Mouse (Mus musculus) ES-CJ7 (cell line): ENCODE measurements around the gene Clec12b.

Experiments used
- DNase-seq: peaks from one replicate; pipeline ENCODE4 v3.0.0; 2011; ENCODE audit warnings: low read depth, low spot score

Gene Clec12b

GRCm38 (mm10) chr6:129385774-129386173 lies at the start of gene Clec12b:
Clec12b (minus strand) TSS chr6:129385874.
- no peak for DNase-seq

DNA sequence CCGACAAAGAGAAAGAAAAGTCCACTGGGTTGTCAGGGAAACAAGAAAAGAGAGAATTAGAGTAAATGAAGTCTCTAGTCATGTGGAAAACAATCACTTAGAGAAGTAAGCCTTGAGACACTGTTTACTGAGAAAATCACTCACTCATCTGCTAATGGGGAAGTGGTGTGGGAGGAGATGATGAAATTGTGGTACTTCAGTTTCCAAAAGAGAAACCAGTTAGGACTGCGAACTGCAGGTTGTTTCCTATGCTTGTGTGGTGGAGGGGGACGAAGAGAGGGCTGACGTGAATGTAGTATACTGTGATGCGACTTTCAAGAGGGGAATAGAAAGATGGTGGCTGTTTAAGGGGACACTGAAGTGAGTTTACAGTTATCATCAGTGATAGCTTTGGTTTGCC lies 48.6 kb upstream of the Clec12b start:
- no peak for DNase-seq

- DNase-seq, result no peak
Measured at GRCm38 (mm10) chr6:129427281-129427680, 41.6 kb upstream of the Clec12b start.

GRCm38 (mm10) chr6:129425812-129426211 lies 40.1 kb upstream of the Clec12b start:
- DNase-seq, result no peak

DNA sequence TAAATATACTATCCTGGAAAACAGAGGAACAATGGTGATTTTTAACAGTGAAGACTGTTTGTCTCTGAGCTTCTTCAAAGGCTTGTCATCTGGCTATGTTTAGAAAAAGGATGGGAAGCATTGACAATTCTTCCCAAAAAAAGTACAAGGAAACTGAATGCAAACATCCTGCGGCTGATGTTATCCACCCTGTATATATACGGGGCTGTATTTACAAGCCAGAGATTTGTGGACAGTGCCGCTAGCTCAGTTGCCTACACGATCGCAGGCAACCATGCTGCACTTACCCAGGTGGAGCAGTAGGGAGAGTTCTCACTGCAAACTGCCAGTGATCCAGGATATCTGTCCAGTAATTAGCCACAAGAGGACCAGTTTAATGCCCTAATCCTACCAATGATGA lies 39.5 kb upstream of the Clec12b start:
- DNase-seq, result no peak

DNA sequence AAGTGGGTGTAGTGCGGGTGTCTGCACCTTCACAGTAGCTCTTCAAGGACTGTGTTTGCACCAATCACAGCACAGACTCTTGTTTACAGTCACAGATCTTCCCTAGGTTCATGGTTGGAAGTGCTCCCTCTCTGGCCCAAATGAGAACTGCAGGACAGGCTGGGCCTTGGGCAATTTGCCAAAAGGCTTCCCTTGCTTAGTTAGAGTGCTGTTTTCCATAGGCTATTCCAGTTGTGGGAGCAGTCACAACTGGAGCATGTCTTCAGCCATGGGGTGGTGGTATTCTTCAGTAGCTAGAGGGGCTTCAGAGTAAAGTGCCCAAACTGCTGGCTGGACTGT lies 38.0 kb upstream of the Clec12b start:
- peak; percentile 78 for DNase-seq

DNA sequence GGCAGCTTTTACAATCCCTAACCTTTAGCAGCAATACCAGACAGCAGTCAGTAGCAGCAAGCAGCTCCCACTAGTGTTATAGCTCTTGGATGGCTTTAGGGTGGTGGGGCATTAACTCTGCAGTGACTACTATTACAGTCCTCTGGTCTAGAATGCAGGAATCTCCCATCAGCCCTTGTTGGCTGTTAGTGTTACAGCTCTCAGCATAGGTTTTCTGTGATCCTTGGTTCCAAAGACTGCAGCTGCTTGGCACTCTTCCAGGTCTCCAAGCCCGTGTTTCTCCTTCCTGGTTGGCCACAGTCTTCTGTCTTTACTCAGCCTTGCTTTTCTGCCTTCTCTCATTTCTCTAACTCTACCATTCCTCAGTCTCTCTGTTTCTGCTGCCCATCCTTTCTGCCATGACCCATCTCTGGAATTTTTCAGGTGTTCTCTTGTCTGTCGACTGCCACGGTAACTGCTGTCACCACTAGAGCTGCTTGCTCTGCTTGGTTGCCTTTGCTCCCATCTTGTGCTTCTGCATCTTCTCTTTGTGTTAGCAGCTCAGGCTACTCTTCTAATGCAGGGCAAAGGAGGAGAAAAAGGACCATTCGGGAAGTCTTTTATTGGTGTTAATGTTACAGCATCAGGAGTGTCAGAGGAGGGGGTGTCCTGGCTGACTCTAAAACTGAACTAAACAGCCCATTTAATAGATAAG lies 37.5 kb upstream of the Clec12b start:
- DNase-seq, result no peak

GRCm38 (mm10) chr6:129422311-129422710 lies 36.6 kb upstream of the Clec12b start:
- no peak for DNase-seq

DNA sequence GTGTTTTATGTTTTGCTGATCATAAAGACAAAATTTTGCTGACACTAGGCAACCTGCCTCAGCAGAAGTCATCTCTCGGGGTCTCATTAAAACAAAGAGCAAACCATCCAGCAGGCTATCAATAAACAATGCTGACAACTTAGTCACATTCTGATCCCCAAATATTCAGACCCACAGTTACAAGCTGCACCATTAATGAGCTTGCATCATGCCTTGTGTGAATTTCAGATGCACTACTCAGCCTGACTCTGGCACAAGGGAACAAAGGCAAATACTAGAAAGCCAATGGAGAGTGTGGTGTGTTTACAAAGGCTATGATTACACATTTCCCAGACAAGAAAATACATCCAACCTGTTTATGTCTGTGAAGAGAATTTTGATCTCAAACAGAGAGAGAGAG lies 28.5 kb upstream of the Clec12b start:
- DNase-seq, result no peak

DNA sequence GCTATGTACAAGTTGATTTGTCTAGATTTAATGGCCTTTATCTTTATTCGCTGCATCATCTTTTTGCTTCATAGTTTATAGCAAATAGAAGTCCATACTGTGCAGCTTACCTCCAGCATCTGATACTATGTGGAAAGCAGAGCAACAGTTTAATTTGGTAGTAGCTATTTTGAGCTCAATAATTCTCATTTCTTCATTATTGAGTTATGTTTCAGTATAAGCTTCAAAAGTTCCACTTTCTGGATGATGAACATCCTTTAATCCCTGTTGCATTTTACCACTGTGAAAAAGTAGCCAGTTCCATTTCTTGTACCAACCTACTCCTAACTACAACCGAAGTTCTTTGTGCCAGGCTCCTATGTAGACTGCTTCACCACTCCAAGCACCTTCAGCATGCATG lies 22.9 kb upstream of the Clec12b start, which contains the start of gene Clec9a:
TSS of gene Clec9a (plus strand) at position 301 of the 400 bp plus-strand sequence.
- DNase-seq, result no peak

- DNase-seq, result no peak
Measured at GRCm38 (mm10) chr6:129407324-129407723, 21.6 kb upstream of the Clec12b start.

DNA sequence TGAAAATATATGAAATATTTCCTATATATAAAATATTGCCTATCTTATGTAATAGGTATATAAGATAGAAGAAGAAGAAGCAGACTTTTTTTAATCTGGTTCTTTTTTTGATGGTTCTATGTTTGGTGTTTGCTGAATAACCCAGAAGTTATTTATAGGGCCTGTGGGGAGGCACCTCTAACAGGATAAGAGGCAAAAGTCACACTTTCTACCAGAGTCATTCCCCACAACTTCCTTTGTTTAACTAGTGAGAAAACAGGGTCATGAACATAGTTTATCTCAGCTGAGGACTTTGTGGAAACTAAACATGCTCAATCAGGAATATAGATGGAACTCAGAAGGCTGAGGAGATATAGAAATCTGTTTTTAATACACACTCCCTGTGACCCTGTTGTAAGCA lies 20.3 kb upstream of the Clec12b start:
- DNase-seq, result no peak

DNA sequence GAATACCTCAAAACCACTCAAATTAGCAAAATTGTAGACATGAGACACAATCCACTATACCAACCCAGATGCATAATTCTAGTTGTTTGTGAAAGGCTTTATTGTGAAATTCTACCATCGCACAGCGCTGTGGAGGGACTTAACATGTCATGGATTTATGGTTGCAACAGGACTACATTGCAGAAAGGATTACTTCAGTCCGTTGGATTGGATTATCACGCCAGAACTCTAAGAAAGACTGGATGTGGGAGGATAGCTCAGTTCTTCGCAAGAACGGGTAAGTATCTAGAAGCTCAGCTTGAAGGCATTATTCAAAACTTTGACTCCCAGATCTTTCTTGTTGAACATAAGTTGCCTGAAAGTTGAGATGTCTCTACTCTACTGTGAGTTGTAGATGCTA lies 17.7 kb upstream of the Clec12b start:
- no peak for DNase-seq

DNA sequence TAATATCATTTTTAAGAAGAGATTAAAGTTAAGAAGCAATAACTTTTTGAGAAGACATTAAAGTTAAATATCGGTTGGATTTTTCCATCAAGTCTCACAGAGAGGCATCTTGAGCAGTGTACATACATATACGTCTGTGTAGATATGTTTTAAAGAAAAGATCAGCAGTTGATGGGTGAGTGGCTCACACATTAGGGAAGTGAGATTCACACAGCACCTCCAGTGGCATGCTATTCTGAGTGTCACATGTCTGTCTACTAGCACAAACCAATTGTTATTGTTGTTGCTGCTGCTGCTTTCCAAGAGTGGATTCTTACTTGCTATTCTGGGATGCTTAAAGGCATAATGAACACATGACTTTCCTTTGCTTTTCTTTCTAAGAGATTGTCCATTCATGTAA lies 16.7 kb upstream of the Clec12b start:
- DNase-seq, result no peak

- no peak for DNase-seq
Measured at GRCm38 (mm10) chr6:129399945-129400344, 14.3 kb upstream of the Clec12b start.

- no peak for DNase-seq
Measured at GRCm38 (mm10) chr6:129396997-129397396, 11.3 kb upstream of the Clec12b start, which contains the start of gene Clec1b. Clec1b (plus strand) TSS chr6:129397297.

- no peak for DNase-seq
Measured at GRCm38 (mm10) chr6:129393732-129394131, 8.1 kb upstream of the Clec12b start.

- no peak for DNase-seq
Measured at GRCm38 (mm10) chr6:129393087-129393720, 7.5 kb upstream of the Clec12b start.

- DNase-seq, result peak; percentile 22
Measured at GRCm38 (mm10) chr6:129385000-129385399, 674 bp downstream of the Clec12b start.

DNA sequence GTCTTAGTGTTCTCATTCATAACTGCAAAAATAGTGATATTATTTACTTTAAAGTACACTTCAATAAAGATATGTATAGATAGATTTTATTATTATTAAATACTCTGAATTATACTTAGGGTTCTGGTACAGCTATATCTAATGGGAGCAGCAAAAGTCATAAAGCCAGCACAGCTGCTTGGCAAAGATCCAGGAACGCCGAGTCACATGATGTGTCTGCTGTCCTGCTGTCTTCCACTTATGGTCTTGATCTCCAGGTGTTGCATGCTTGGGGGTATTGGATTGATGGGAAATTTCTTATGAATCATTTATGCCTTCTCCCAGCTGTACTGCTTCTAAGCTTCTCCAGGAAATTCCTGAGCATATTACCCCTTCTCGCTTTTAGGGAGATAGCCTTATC lies 2.2 kb downstream of the Clec12b start:
- DNase-seq, result no peak

DNA sequence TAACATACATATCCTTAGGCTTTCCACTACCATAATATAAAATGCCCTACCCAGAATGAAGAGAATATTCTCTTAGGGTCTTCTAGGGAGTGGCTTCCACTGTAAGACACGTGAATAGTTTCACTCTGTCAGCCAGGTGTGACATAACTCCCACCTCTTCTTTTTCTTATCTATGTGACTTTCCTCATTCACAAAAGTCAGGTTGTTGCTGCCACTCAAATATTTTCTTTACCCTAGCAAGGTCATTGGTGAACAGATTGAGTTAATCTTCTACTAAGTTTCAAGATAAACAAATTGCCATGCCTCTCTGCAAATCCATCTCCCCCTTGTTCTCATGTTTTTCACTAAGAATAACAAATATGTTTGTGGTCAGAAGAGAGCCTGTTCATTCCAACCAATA lies 3.9 kb downstream of the Clec12b start:
- DNase-seq, result no peak

GRCm38 (mm10) chr6:129380454-129380853 lies 5.2 kb downstream of the Clec12b start:
- no peak for DNase-seq

GRCm38 (mm10) chr6:129374937-129375471 lies 10.7 kb downstream of the Clec12b start:
- no peak for DNase-seq
